Mouse (Mus musculus) gastrocnemius, adult 18-20 months (tissue): ENCODE data around the gene G6pc3. TPM values are rescaled to one million over a fixed set of nuclear protein-coding genes. Genes with fewer than 3 reads are reported as not detected.
"Not testable (repeated sequence)": the region's sequence is repeated elsewhere in the genome, so short reads cannot be mapped to it uniquely, and the experiment has no call there.

Experiments
- DNase-seq: peaks from one replicate; pipeline ENCODE4 v3.0.0; 2021; ENCODE audit warnings: low spot score
- long read RNA-seq, 2 experiments: library from polyadenylated mRNA; stranded (forward); transcript quantifications; one replicate each; pipeline ENCODE4 v2.0.0; 2021
- total RNA-seq, 2 experiments: library from RNA; stranded (reverse); gene quantifications; 2 replicates each; pipeline ENCODE4 v1.2.3; 2021

G6pc3 gene
- 10 to 100 TPM; 60.4 to 61.1 TPM for total RNA-seq
- long read RNA-seq, experiment 1, transcript G6pc3-202 (6 exons, 1,573 nt) = major isoform, 18 of 23 reads
- long read RNA-seq, experiment 1, partial matches to known transcripts = 1 of 23 reads
- long read RNA-seq, experiment 1, other reads (novel, unspliced or antisense) = 3 of 23 reads
- long read RNA-seq, experiment 2, transcript G6pc3-202 (6 exons, 1,573 nt) = major isoform, 6 of 10 reads
- long read RNA-seq, experiment 2, partial matches to known transcripts = 0 of 10 reads
- long read RNA-seq, experiment 2, other reads (novel, unspliced or antisense) = 3 of 10 reads

GRCm38 (mm10) chr11:102189461-102190436, at the start of gene G6pc3:
Gene G6pc3 (plus strand): TSS chr11:102189620.
- peak; percentile 95 for DNase-seq

- DNase-seq = peak; percentile 65
Measured at GRCm38 (mm10) chr11:102140508-102140907, 48.9 kb upstream of the G6pc3 start.

- DNase-seq = no peak
Measured at GRCm38 (mm10) chr11:102142355-102142754, 47.1 kb upstream of the G6pc3 start.

- no peak for DNase-seq
Measured at GRCm38 (mm10) chr11:102144957-102145470, 44.4 kb upstream of the G6pc3 start.

- DNase-seq = no peak
Measured at GRCm38 (mm10) chr11:102145471-102146001, 43.9 kb upstream of the G6pc3 start, which contains the start of gene Nags. Gene Nags (plus strand): TSS chr11:102145513.

GRCm38 (mm10) chr11:102146005-102146404, 43.4 kb upstream of the G6pc3 start:
- no peak for DNase-seq

GRCm38 (mm10) chr11:102146531-102146930, 42.9 kb upstream of the G6pc3 start:
- no peak for DNase-seq

GRCm38 (mm10) chr11:102147213-102147989, 42.0 kb upstream of the G6pc3 start:
- no peak for DNase-seq

- peak; percentile 95 for DNase-seq
Measured at GRCm38 (mm10) chr11:102156039-102156785, 33.2 kb upstream of the G6pc3 start, which contains the start of gene Tmem101. Gene Tmem101 (minus strand): TSS chr11:102156404.

- DNase-seq = no peak
Measured at GRCm38 (mm10) chr11:102156786-102157089, 32.7 kb upstream of the G6pc3 start.

- DNase-seq = not testable (repeated sequence)
Measured at GRCm38 (mm10) chr11:102158024-102158423, 31.4 kb upstream of the G6pc3 start.

- peak; percentile 21 for DNase-seq
Measured at GRCm38 (mm10) chr11:102159781-102160180, 29.6 kb upstream of the G6pc3 start.

- peak; percentile 54 for DNase-seq
Measured at GRCm38 (mm10) chr11:102165971-102166722, 23.3 kb upstream of the G6pc3 start.

GRCm38 (mm10) chr11:102167539-102167938, 21.9 kb upstream of the G6pc3 start:
- no peak for DNase-seq

GRCm38 (mm10) chr11:102168689-102169088, 20.7 kb upstream of the G6pc3 start:
- no peak for DNase-seq

- DNase-seq = no peak
Measured at GRCm38 (mm10) chr11:102179836-102180235, 9.6 kb upstream of the G6pc3 start.

GRCm38 (mm10) chr11:102184253-102184645, 5.2 kb upstream of the G6pc3 start:
- no peak for DNase-seq

- peak; percentile 96 for DNase-seq
Measured at GRCm38 (mm10) chr11:102184646-102185495, 4.5 kb upstream of the G6pc3 start, which contains the start of gene Lsm12. Gene Lsm12 (minus strand): TSS chr11:102185296.

GRCm38 (mm10) chr11:102185677-102186076, 3.7 kb upstream of the G6pc3 start:
- no peak for DNase-seq
